Mouse (Mus musculus) heart, postnatal 4 days (tissue): Measurements from ENCODE around the gene Sem1. TPM values are rescaled to one million over a fixed set of nuclear protein-coding genes. Genes with fewer than 3 reads are reported as not detected.
"Not testable (repeated sequence)": the region's sequence is repeated elsewhere in the genome, so short reads cannot be mapped to it uniquely, and the experiment has no call there.

Experiments
- DNase-seq: peaks from one replicate; pipeline ENCODE4 v3.0.0; 2021
- total RNA-seq, 2 experiments: library from RNA; stranded (reverse); gene quantifications; 2 replicates each; pipeline ENCODE4 v1.2.3; 2021

Sem1 gene
- 100 to 1,000 TPM; 105 to 109 TPM for total RNA-seq

- DNase-seq, result peak; percentile 92
These were observed at the start of gene Sem1 for GRCm38 (mm10) chr6:6578304-6579149. TSS of gene Sem1 (minus strand) at chr6:6578663.

- peak; percentile 61 for DNase-seq
These were observed 44.6 kb upstream of the Sem1 start for GRCm38 (mm10) chr6:6622846-6623749.

- DNase-seq, result no peak
These were observed 25.4 kb upstream of the Sem1 start for GRCm38 (mm10) chr6:6603561-6604544.

GRCm38 (mm10) chr6:6586313-6586712 lies 7.8 kb upstream of the Sem1 start:
- DNase-seq, result peak; percentile 11

GRCm38 (mm10) chr6:6581849-6582248 lies 3.4 kb upstream of the Sem1 start:
- DNase-seq, result no peak

- no peak for DNase-seq
These were observed 650 bp downstream of the Sem1 start for GRCm38 (mm10) chr6:6577741-6578284.

- no peak for DNase-seq
These were observed 1.2 kb downstream of the Sem1 start for GRCm38 (mm10) chr6:6577291-6577690.

DNA sequence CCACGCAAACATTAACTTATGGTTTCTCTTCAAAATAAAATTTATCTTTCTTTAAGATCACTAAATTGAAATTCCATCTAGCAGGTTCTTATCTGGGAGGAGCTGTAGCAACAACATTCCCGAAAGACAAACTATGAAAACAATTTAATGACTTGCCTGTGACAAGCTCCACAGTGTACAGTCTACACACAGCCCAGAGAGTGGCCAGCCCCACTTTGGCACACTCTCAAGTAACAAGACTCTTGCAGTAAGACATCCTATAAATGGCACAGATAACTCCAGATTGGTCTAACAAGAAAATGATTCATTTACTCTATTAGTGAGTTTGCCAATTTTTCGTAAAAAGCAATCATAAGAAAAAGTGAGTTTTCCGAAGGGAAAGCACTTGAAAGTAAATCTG lies 2.7 kb downstream of the Sem1 start:
- DNase-seq, result no peak

GRCm38 (mm10) chr6:6568436-6568835 lies 10.0 kb downstream of the Sem1 start:
- no peak for DNase-seq

- DNase-seq, result peak; percentile 69
These were observed 14.8 kb downstream of the Sem1 start for GRCm38 (mm10) chr6:6563691-6564090.

DNA sequence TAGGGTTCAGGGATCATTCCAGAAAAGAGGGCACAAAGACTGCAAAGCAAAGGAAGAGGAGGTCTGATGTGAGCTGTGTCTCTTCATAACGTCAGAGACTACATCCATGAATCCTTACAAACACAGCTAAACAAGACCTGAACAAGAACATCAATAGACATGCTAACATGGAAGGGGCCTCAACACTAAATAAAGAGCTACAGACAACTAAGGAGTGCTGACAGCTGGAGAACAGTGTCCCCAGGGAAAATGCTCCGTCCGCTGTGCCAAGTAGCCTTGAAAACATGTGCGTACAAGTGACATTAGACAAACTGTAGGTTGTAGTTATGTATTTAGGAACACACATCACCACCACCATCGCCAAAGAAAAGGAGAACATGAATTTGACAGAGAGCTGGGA lies 15.7 kb downstream of the Sem1 start:
- DNase-seq, result peak; percentile 53

DNA sequence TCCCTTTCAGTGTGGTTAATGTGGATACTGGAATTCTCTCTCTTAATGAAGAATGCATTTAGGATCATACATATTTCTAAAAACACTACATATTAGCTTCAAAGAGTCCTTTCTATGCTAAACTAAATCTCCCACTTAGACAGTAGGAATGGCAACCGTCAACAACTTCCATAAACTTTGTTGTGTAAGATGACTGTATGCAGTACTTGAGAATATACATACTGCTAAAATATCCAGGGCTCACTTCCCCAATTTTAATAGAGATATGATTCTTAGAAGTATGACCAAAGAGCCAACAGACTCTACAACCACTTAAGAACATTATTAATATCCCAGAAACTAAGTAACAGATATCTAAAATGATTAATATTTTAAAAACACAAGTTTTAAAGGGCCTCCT lies 20.8 kb downstream of the Sem1 start:
- DNase-seq, result no peak

DNA sequence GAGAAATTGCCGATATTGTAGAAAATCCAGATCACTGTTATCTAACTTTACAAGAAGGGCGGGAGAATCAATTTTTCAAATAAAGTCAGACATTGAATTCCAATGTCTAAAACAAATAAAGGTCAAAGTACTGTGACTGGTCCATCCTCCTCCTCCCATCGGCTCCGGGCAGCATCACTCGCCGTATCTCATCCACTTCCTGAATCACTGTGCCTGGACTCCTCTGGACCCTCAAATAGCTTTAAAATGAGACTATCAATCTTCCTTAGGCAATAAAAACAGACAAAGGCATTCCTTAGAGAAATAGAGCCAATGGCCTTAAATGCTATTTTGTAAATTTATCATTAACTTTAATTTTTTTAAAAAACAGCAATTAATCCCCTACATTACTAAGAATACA lies 26.5 kb downstream of the Sem1 start:
- no peak for DNase-seq

GRCm38 (mm10) chr6:6547997-6548396 lies 30.5 kb downstream of the Sem1 start:
- peak; percentile 34 for DNase-seq

DNA sequence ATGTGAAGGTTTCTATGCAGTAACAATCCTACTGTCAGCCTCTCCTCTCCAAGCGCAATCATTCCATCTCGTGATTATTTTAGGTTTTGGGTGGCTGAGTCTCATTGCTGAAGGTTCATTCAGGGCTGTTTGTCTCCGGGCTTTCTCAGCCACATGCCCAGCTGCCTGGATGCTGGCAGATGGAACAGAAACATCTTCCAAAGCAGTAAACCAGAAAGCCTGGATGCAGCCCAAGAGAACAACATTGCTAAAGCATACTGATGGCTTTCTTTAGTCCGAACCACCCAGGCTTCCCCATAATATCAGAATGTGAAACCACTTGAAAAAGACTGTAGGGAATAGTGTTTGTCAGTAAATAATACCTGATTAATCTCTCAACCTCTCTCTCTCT lies 34.2 kb downstream of the Sem1 start:
- no peak for DNase-seq

DNA sequence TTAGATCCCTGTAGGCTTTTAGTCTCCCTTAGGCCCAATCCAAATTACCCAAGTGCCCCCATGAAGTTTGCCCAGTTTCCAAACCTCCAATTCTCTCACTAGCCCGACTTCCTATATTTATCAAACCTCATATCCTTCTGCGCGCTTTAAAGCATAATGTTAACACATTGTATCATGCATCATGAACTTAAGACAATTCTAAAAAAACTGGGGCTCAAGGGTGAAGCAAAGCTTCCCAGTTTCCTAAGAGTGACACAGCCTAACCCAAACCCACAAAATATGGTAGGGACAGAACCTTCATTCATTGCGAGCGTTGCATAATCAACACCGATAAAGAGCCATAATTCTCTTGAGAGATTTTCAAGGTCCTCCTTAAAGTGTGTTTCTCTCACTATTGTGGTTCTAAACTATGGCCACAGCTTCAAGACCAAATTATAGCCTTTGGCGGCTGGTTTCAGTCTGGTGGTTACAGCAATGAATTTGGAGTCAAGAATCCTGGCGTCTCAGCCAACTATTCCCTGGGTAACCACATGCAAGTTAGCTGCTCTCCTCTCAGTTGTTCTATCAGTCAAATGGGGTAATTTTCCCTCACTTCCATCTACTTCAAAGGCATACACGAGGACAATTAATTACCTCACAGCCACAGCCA lies 34.7 kb downstream of the Sem1 start:
- DNase-seq, result no peak

- DNase-seq, result no peak
These were observed 36.3 kb downstream of the Sem1 start for GRCm38 (mm10) chr6:6542133-6542532.

- no peak for DNase-seq
These were observed 41.5 kb downstream of the Sem1 start for GRCm38 (mm10) chr6:6536781-6537466.

DNA sequence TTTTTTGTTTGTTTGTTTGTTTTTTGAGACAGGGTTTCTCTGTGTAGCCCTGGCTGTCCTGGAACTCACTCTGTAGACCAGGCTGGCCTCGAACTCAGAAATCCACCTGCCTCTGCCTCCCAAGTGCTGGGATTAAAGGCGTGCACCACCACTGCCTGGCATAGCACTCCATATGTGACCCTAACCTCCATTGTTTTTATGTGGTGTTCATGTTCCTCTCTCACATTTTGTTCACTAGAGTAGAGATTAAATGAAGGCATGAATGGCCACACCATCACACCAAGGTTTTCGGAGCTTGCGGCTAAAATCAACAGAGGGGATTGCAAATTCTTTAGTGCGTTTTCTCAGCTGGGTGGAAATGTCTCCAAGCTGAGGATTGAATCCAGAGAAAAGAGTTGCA lies 42.1 kb downstream of the Sem1 start:
- not testable (repeated sequence) for DNase-seq
